Mouse (Mus musculus) layer of hippocampus, adult 11-12 months (tissue): ENCODE measurements at regions not wholly inside any gene's neighbourhood (a gene's known extent, or its start where the extent isn't known, plus 50 kb on each side); places are given as distances from the start of the nearest gene placed in this dataset.
"Not testable (repeated sequence)": the region's sequence is repeated elsewhere in the genome, so short reads cannot be mapped to it uniquely, and the experiment has no call there.

Experiments
- DNase-seq: peaks from one replicate; pipeline ENCODE4 v3.0.0; 2022; ENCODE audit warnings: low spot score

- DNase-seq: peak; percentile 68
Observed at GRCm38 (mm10) chr12:17852138-17852537, 161.5 kb downstream of the Hpcal1 start.

GRCm38 (mm10) chr12:17872491-17872890 is 181.8 kb downstream of the Hpcal1 start:
- DNase-seq: not testable (repeated sequence)

GRCm38 (mm10) chr12:17881371-17882116 is 190.9 kb downstream of the Hpcal1 start:
- DNase-seq: peak; percentile 88

GRCm38 (mm10) chr12:17882117-17883116 is 191.8 kb downstream of the Hpcal1 start:
- DNase-seq: peak; percentile 6

DNA sequence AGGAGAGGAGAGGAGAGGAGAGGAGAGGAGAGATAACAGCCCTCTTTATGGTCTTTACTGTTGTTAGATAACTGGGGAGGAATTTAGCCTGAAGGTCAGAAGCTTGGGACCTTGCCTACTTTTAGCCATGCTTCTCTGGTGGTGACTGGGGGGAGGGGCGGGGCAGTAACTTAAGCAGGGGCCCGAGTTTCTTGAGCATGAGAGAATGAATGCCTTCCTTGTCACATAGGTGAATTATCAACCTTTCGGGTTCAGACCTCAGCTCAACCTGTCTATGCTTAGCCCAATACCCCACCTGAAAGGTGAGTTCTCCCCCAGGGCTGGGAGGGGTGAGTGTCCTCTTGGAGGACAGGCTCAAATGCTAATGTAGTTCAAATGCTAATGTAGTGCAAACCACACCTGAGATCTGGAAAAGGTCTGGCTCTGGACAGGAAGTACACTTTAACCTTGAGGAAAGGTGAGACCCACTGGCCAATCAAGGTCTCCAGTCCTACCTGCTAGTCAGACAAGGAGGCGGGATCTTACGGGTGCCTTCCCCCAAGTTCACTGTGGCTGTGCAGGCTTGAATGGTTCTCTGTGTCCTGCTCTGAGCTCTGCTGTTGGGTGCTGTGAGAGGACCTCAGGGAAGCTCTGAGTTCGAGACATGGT is 201.1 kb downstream of the Hpcal1 start:
- DNase-seq: not testable (repeated sequence)

GRCm38 (mm10) chr12:17913058-17913457 is 222.4 kb downstream of the Hpcal1 start:
- not testable (repeated sequence) for DNase-seq
